Mouse (Mus musculus) bone marrow, adult 2 months (tissue): ENCODE data around the gene Gm10842.

ENCODE experiments used
- CTCF ChIP-seq: fragments of 200-500 bp; IDR thresholded peaks from 2 replicates; pipeline ENCODE4 v1.5.1; 2011; ENCODE audit warnings: low read length, control low read depth; ENCODE audit not compliant: control insufficient read depth, insufficient read depth
- POLR2A ChIP-seq: fragments of 200-500 bp; IDR thresholded peaks from 2 replicates; pipeline ENCODE4 v1.6.1; 2011; ENCODE audit warnings: low read depth, mild to moderate bottlenecking, control low read depth, low read length, borderline replicate concordance; ENCODE audit not compliant: control insufficient read depth

DNA sequence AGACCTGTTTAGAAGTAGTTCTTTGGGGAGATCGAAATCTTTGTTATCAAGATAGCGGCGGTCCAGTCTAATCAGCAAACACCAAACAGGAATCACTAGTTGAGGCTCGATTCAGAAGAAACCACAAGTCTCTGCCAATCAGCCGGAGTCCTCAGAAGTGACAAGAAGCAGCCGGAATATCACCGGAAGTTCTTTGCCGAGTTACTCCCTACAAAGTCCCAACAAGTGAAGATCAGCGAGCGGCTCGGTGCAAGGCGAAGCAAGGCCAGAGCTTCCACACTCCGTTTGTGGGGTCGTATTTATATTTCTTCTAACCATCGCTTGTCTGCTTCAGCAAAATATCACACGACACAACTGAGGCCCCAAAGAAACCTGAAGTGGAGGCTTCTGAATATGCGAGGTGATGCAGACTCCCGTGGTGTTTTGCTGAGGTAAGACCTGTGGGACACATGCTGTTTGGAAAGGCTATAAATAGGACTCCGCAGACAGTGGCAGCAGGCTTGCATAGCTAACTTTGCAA lies 10.1 kb downstream of the Gm10842 start:
- TF ChIP-seq POLR2A (no peak), CTCF (no peak)
